Mouse (Mus musculus) lung, embryonic 16.5 days (tissue): ENCODE measurements at regions not wholly inside any gene's neighbourhood (a gene's known extent, or its start where the extent isn't known, plus 50 kb on each side); places are given as distances from the start of the nearest gene placed in this dataset.
"Not testable (repeated sequence)": the region's sequence is repeated elsewhere in the genome, so short reads cannot be mapped to it uniquely, and the experiment has no call there.

Source experiments
- ATAC-seq: fragments of 200-750 bp; cut with Nextera tagmentation; 2 replicates; pipeline ENCODE4 v1.8.0; 2017; ENCODE audit warnings: low read depth, mild to moderate bottlenecking, moderate library complexity
- H3K27ac ChIP-seq: fragments of 300-500 bp; sonication (generic); 2 replicates; pipeline ENCODE4 v1.5.1; 2014; ENCODE audit warnings: mild to moderate bottlenecking, control low read depth, low read length
- H3K27me3 ChIP-seq: fragments of 300-500 bp; sonication (generic); 2 replicates; pipeline ENCODE4 v1.6.1; 2014; ENCODE audit warnings: low read depth, low read length, mixed read lengths; ENCODE audit not compliant: control insufficient read depth, insufficient read depth
- H3K36me3 ChIP-seq: fragments of 300-500 bp; sonication (generic); 2 replicates; pipeline ENCODE4 v1.6.1; 2014; ENCODE audit warnings: low read length; ENCODE audit not compliant: control insufficient read depth, insufficient read depth
- H3K4me1 ChIP-seq: fragments of 300-500 bp; sonication (generic); replicated peaks from 2 replicates; pipeline ENCODE4 v1.6.1; 2014; ENCODE audit warnings: low read length, mixed read lengths; ENCODE audit not compliant: control insufficient read depth, insufficient read depth
- H3K4me2 ChIP-seq: fragments of 300-500 bp; sonication (generic); 2 replicates; pipeline ENCODE4 v1.6.1; 2014; ENCODE audit warnings: low read depth, low read length, control low read depth
- H3K4me3 ChIP-seq: fragments of 300-500 bp; sonication (generic); 2 replicates; pipeline ENCODE4 v1.5.1; 2014; ENCODE audit warnings: mild to moderate bottlenecking, low read length, control low read depth
- H3K9ac ChIP-seq: fragments of 300-500 bp; sonication (generic); 2 replicates; pipeline ENCODE4 v1.6.1; 2014; ENCODE audit warnings: low read length, control low read depth
- H3K9me3 ChIP-seq: fragments of 300-500 bp; sonication (generic); 2 replicates; pipeline ENCODE4 v1.6.1; 2016; ENCODE audit warnings: low read length; ENCODE audit not compliant: control insufficient read depth
- WGBS: fragments of 180-500 bp; shearing (Covaris S2); extraction: QIAGEN DNeasy Blood & Tissue Kit; methylation state at CpG from one replicate; pipeline ENCODE4 v1.1.7; 2014; 5-methylcytosine and 5-hydroxymethylcytosine counted together

DNA sequence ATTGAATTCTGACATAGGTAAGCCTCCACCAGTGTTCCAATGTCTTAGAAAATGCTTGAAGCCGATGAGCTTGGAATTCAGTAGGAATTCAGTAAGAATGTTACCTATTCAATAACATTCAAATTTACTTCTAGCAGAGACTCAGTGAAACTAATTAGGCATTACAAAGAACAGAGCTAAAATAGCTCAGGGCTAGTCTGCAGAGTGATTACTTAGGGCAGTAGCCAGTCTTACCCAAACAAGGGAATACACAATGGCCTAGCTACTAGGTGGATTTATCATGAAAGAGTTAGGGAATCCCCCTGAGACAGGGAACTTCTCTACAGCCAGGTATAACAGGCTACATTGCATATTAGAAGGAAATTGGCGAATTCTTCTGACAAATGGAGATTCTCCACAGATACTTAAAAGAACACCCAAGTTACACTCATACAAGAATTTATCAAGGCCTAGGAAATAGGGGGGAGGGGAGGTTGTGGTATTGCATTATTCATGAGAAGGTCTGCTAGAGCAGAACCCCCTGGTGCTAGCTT lies 799.6 kb downstream of the 1700064H15Rik start:
- H3K4me1 ChIP-seq, H3K9ac ChIP-seq, H3K27me3 ChIP-seq, H3K36me3 ChIP-seq, ATAC-seq, H3K27ac ChIP-seq, H3K9me3 ChIP-seq, H3K4me3 ChIP-seq, H3K4me2 ChIP-seq: not testable (repeated sequence)
- 40% methylated on average over 2 of the region's 2 CpGs for WGBS

- 41% methylated on average over 4 of the region's 4 CpGs for WGBS
- no peak overlapping the region for H3K4me3 ChIP-seq
- peak overlapping the region; percentile 66 for H3K27ac ChIP-seq
- H3K9ac ChIP-seq = no peak overlapping the region
- H3K4me2 ChIP-seq = no peak overlapping the region
- no peaks in the 10 kb centered on the region; the same call in 1 of the 2 replicates for H3K4me1 ChIP-seq
- no peaks in the 10 kb centered on the region for H3K27me3 ChIP-seq
- ATAC-seq = peak; percentile 95
- H3K36me3 ChIP-seq = no peaks in the 10 kb centered on the region
- H3K9me3 ChIP-seq = no peaks in the 10 kb centered on the region
Measured at GRCm38 (mm10) chr3:18868117-18868739, 760.2 kb downstream of the 1700064H15Rik start.

- Histone ChIP-seq H3K27me3 (no peaks in the 10 kb centered on the region), H3K4me2 (no peak overlapping the region), H3K9ac (no peak overlapping the region), H3K9me3 (no peaks in the 10 kb centered on the region), H3K27ac (peak overlapping the region; percentile 66), H3K36me3 (no peaks in the 10 kb centered on the region), H3K4me3 (no peak overlapping the region), H3K4me1 (no peaks in the 10 kb centered on the region; the same call in 1 of the 2 replicates)
- WGBS = 13% methylated on average over 2 of the region's 2 CpGs
- ATAC-seq = peak; percentile 69
Measured at GRCm38 (mm10) chr3:18868758-18869157, 759.7 kb downstream of the 1700064H15Rik start.

- WGBS = 80% methylated on average over 1 of the region's 1 CpGs
- no peaks in the 10 kb centered on the region for H3K4me1 ChIP-seq
- no peak overlapping the region for H3K9ac ChIP-seq
- no peak overlapping the region for H3K4me3 ChIP-seq
- no peak overlapping the region for H3K4me2 ChIP-seq
- H3K27me3 ChIP-seq = no peaks in the 10 kb centered on the region
- H3K36me3 ChIP-seq = no peaks in the 10 kb centered on the region
- no peak overlapping the region for H3K27ac ChIP-seq
- no peak for ATAC-seq
- no peaks in the 10 kb centered on the region for H3K9me3 ChIP-seq
Measured at GRCm38 (mm10) chr3:18877060-18877459, 751.4 kb downstream of the 1700064H15Rik start.

DNA sequence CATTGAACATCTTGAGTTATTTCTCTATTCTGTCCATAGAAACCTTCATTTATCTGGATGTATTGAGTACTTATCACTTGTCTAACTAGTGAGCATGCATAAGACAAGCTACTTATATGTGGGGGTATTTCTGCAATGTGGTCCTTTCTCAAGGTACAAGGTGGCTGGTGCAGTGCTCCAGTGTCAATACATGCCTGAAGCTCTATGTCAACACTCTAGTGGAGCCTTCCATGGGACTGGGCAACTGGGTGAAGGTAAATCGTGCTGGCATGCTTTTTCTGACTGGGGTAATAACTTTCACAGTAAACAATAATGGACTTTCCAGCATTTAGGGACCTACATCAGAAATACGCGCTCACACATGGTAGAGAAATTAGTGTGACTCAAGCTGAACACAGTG lies 750.9 kb downstream of the 1700064H15Rik start:
- Histone ChIP-seq H3K4me2 (no peak overlapping the region), H3K4me3 (no peak overlapping the region), H3K27me3 (no peaks in the 10 kb centered on the region), H3K9ac (no peak overlapping the region), H3K36me3 (no peaks in the 10 kb centered on the region), H3K9me3 (no peaks in the 10 kb centered on the region), H3K27ac (no peak overlapping the region), H3K4me1 (no peaks in the 10 kb centered on the region)
- WGBS = 78% methylated on average over 3 of the region's 3 CpGs
- ATAC-seq = no peak

DNA sequence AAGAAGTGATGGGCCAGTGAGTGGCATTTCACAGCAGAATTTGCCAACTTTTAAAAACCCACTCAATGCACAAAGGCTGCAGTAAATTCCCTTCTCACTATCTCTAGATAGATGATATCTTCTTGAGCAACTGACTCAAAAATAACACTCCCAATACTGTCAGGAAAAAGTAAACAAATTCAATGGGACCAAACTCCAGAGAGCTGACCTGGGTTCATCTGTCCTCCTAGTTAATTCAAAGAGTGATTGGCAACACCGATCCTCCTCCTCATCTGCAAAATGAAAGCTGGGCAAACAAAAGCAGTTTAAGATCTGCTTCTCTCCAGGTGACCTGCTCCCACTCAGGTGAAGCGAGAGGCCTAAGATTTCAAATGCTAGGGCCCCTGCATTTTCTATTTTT lies 747.3 kb downstream of the 1700064H15Rik start:
- no peaks in the 10 kb centered on the region for H3K4me1 ChIP-seq
- H3K4me2 ChIP-seq = no peak overlapping the region
- no peak overlapping the region for H3K4me3 ChIP-seq
- H3K27me3 ChIP-seq = no peaks in the 10 kb centered on the region
- ATAC-seq = no peak
- H3K9ac ChIP-seq = no peak overlapping the region
- H3K9me3 ChIP-seq = no peaks in the 10 kb centered on the region
- no peak overlapping the region for H3K27ac ChIP-seq
- 45% methylated on average over 2 of the region's 2 CpGs for WGBS
- H3K36me3 ChIP-seq = no peaks in the 10 kb centered on the region

DNA sequence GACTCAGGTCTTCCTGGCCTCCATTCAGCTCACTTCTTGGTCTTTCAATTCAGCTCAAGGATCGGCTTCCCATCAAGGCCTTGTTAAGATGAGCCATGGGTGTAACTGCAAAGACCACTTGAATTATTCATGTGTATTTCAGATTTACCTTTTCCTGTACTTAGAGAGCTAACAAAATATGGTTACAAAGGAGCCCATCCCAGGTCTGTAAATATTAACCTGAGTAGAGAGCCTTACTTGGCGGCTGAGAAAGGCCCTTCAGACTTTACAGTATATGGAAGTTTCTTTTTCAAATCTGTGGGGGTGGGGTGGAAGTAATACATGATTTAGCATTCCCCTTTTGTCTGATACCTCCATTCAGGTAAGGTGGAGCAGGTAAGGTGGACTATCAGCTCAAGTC lies 735.7 kb downstream of the 1700064H15Rik start:
- no peak overlapping the region for H3K27ac ChIP-seq
- peak; percentile 82 for ATAC-seq
- no peaks in the 10 kb centered on the region for H3K27me3 ChIP-seq
- H3K4me3 ChIP-seq = no peak overlapping the region
- H3K4me2 ChIP-seq = no peak overlapping the region
- H3K9ac ChIP-seq = no peak overlapping the region
- H3K4me1 ChIP-seq = no peaks in the 10 kb centered on the region
- no peaks in the 10 kb centered on the region for H3K36me3 ChIP-seq
- no peaks in the 10 kb centered on the region for H3K9me3 ChIP-seq
- WGBS = 63% methylated on average over 2 of the region's 2 CpGs

- no peak for ATAC-seq
- Histone ChIP-seq H3K9ac (no peak overlapping the region), H3K27me3 (no peaks in the 10 kb centered on the region), H3K9me3 (no peaks in the 10 kb centered on the region), H3K4me1 (no peaks in the 10 kb centered on the region), H3K27ac (no peak overlapping the region), H3K36me3 (no peaks in the 10 kb centered on the region), H3K4me2 (no peak overlapping the region), H3K4me3 (no peak overlapping the region)
- 52% methylated on average over 3 of the region's 3 CpGs for WGBS
Measured at GRCm38 (mm10) chr3:18905769-18906168, 722.7 kb downstream of the 1700064H15Rik start.

DNA sequence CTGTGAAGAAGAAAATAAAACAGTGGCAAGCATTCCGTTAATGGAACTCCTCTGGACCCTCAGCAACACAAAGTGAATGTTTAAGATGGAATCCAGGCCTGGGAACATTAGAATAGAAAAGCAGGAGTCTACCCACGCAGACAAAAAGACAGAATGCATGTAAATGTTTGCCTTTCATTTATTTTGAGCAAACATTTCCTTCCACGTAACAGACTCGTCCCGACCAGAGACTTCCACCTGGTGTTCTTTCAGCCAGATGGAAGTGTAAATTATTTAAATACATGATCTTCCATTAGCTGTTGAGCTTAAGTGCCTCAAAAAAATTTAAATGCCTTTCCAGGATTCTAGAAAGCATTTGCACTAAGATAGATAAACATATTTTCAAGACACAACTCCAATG lies 722.3 kb downstream of the 1700064H15Rik start:
- no peak overlapping the region for H3K27ac ChIP-seq
- no peaks in the 10 kb centered on the region for H3K36me3 ChIP-seq
- H3K9me3 ChIP-seq = no peaks in the 10 kb centered on the region
- 52% methylated on average over 5 of the region's 5 CpGs for WGBS
- no peak overlapping the region for H3K9ac ChIP-seq
- no peak overlapping the region for H3K4me3 ChIP-seq
- no peak for ATAC-seq
- H3K27me3 ChIP-seq = no peaks in the 10 kb centered on the region
- no peaks in the 10 kb centered on the region for H3K4me1 ChIP-seq
- no peak overlapping the region for H3K4me2 ChIP-seq
